Mouse (Mus musculus) cerebellum, adult 2 months (tissue): ENCODE results near the gene Socs1.

ENCODE experiments used
- CTCF ChIP-seq: fragments of 200-500 bp; IDR thresholded peaks from 2 replicates; pipeline ENCODE4 v1.5.1; 2011; ENCODE audit warnings: low read depth, mild to moderate bottlenecking, control low read depth, low read length, moderate library complexity, borderline replicate concordance; ENCODE audit not compliant: insufficient read depth
- POLR2A ChIP-seq: fragments of 200-500 bp; IDR thresholded peaks from 2 replicates; pipeline ENCODE4 v1.6.1; 2011; ENCODE audit warnings: low read length, control low read depth, borderline replicate concordance; ENCODE audit not compliant: insufficient read depth

GRCm38 (mm10) chr16:10828461-10828805 is 43.1 kb upstream of the Socs1 start:
- TF ChIP-seq CTCF = no peak
- TF ChIP-seq POLR2A = no peak
